Mouse (Mus musculus) erythroid progenitor cell, adult 5-6 weeks (primary cell): ENCODE data around the gene Gm20816. TPM values are rescaled to one million over a fixed set of nuclear protein-coding genes. Genes with fewer than 3 reads are reported as not detected.
"Not testable (repeated sequence)": the region's sequence is repeated elsewhere in the genome, so short reads cannot be mapped to it uniquely, and the experiment has no call there.

Experiments
- ATAC-seq: replicated peaks from 2 replicates; pipeline ENCODE4 v1.8.0; 2016; ENCODE audit warnings: moderate number of reproducible peaks, mild to moderate bottlenecking, moderate TSS enrichment, inconsistent platforms; ENCODE audit not compliant: poor library complexity, low FRiP score, severe bottlenecking
- total RNA-seq, 2 experiments: library from RNA; stranded (forward) in 1 of 2; stranded (reverse) in 1 of 2; fragments of 150-400 nt in 1 of 2; fragments of 186-747, 209-891 nt in 1 of 2; gene quantifications; 2 replicates each; pipeline versions ENCODE4 v1.2.3 to v1.2.4; 2015 to 2017; ENCODE audit warnings: low replicate concordance in 2 of 2

The Gm20816 gene
- total RNA-seq (2015; ENCODE audit: low replicate concordance) (not detected in 2 replicates), total RNA-seq (2017; ENCODE audit: low replicate concordance) (not detected in 2 replicates)

- ATAC-seq = not testable (repeated sequence)
Observed at GRCm38 (mm10) chrY:68537655-68538054, at the start of gene Gm20816. TSS of gene Gm20816 (plus strand) at chrY:68537955.

Other genes starting within 250 kb of the Gm20816 start
- not detected in 2 replicates for gene Gm20937, start 243.1 kb upstream of the Gm20816 start, total RNA-seq (2015; ENCODE audit: low replicate concordance)
- gene Gm20937, start 243.1 kb upstream of the Gm20816 start, total RNA-seq (2017; ENCODE audit: low replicate concordance) = not detected in 2 replicates